Mouse (Mus musculus) lung, postnatal 36 days (tissue): ENCODE measurements around the gene Camk2n2.
A peak's percentile ranks its signal among the peaks of the same experiment; 100 is the strongest.
"Not testable (repeated sequence)": the region's sequence is repeated elsewhere in the genome, so short reads cannot be mapped to it uniquely, and the experiment has no call there.

Experiments used
- DNase-seq: peaks from one replicate; pipeline ENCODE4 v3.0.0; 2022; ENCODE audit warnings: mixed read lengths

Gene Camk2n2

DNA sequence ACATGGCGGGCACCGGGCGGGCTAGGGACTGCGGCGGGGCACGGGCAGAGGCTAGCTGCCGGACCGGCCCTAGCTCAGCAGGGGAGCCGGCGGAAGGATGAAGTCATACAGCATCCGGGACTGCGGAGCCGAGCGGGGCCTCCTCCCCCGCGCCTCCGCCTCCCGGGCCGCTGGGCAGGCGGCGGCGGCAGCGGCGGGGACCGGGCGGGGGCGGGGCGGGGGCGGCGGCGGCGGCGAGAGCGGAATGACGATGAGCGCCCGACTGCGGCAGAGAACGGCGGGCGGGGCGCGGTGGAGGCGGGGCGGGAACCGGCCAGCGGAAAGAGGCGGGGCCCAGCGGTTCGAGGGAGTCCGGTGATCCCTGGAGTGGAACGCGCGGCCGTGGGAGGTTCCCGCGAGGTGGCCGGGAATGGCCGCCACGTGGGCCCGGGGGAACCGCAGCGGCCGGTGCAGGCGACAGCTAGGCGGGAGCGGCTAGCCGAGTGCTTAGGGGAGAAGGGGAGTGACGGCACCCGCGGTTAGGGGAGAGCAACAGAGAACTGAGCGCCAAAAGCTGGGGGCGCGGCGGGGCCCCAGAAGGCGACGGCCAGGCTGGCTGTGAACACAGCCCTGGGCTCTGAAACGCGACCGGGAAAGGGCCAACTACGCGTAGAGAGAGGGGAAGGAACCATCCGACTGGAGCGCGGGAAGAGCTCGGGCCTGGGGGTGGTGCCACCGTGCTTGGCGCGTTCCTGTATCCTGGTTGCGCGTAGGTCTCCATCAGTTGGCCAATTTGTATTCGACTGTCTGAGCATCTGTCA lies at the start of gene Camk2n2:
Gene Camk2n2 (minus strand): TSS at position 97 of the 800 bp plus-strand sequence.
- peak; percentile 75 for DNase-seq

DNA sequence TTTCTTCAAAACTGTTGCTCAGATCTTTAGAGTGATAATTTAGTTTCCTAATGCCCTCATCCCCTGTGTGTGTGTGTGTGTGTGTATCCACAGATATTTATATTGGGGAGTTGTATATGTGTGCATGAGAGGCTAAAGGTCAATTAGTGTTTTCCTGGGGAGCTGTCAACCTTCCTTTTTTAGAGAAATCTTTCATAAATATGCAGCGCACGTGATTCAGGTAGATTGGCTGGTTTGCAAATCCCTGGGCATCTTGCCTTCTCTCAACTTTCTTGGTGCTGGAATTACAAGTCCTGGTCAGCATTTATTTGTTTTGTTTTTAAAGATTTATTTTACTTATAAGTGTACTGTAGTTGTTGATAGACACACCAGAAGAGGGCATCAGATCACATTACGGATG lies 49.2 kb upstream of the Camk2n2 start:
- DNase-seq, result no peak

DNA sequence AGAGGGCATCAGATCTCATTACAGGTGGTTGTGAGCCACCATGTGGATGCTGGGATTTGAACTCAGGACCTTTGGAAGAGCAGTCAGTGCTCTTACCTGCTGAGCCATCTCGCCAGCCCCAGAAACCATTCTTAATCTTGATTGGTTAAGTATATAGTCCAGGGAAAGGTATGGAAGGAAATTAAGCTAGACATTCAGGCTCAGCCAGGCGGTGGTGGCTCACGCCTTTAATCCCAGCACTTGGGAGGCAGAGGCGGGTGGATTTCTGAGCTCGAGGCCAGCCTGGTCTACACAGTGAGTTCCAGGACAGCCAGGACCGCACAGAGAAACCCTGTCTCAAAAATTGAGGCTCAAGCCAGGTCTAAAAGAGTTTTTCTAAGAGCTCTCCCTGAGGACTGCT lies 46.9 kb upstream of the Camk2n2 start, which contains the start of gene Eif4g1:
Gene Eif4g1 (plus strand): TSS at position 301 of the 400 bp plus-strand sequence.
- DNase-seq, result not testable (repeated sequence)

DNA sequence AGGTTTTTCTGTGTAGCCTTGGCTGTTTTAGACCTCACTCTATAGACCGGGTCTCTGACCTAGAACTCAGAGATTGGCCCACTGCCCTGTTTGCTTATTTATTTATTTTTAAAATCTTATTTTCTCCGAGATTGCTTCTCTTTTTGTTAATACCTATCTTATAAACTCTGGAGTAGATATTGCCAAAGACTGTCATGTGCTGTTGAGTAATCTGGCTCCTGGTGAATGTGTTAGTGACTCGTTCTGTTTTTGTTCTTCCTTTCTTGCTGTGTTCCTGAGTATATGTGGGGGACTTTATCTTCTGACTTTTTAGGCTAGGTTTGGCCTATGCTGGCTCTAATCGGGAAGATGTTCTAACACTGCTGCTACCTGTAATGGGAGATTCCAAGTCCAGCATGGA lies 36.6 kb upstream of the Camk2n2 start:
- DNase-seq, result no peak

DNA sequence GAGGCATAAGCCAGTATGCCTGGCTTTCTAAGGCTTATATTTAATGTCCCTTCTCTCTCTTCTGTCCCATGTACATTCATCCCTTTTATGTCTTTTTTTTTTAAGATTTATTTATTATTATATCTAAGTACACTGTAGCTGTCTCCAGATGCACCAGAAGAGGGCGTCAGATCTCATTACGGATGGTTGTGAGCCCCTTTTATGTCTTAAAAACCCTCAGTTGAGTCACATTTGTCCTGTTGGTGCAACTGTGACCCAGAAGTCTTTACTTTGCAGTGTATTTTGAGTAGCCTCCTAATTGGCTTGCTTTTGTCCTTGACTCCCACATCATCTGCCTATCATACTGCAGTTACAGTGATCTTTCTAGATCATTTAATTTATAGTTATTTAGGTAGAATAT lies 32.2 kb upstream of the Camk2n2 start:
- DNase-seq, result no peak

DNA sequence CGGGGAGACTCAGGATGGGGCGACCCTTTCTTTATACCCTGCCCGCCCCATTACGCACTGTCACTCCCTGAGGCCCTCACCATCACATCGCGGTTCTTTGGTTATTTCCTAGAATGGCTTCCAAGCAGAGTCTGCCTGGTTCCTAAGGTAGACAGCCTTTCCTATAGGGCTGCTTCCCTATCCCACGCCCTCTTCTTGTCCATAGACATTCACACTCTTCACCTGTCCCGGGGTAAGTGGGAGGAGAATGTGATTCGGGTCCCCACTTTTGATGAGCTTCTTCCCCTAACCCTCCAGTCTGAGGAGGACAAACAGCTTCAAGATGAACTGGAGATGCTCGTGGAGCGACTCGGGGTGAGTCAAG lies 30.8 kb upstream of the Camk2n2 start:
- DNase-seq, result no peak

DNA sequence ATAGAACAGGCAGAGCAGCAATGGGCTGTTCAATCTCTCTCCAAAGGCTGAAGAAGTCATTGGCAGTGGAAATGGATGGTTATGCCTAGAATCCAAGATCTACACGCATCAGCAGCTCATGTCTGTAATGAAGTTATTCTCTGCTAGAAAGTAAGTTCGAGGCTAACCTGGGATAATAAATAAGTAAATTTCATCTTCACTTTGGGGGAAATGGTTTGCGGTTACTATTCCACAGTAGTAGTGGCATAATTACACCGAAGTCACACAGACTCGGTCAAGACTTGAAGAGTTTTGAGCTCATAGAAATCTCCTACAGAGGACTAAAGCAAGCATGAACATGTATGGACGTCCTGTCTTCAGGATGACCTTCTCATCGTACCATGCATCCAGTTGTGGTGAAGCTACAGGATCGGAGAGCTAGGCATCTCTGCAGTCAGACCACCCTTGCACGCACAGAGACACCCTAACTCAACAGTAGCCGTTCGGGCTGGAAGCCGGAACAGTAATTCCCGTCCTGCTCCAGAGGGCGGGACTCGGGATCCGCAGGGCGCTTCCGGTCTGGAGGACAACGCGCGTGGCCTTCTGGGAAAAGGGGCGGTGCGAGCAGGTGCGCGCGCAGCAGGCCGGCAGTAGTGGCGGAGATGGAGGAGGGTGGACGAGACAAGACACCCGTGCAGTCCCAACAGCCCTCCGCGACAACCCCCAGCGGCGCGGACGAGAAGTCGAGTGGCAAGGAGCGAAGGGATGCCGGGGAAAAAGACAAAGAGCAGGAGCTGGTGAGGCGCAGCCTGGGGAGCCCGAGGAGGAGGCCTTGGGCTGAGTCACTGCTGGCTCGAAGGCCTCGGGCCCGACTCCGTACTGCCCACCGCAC lies 30.2 kb upstream of the Camk2n2 start, which contains the start of gene Psmd2:
Gene Psmd2 (plus strand): TSS at position 577 of the 871 bp plus-strand sequence.
- peak; percentile 97 for DNase-seq

DNA sequence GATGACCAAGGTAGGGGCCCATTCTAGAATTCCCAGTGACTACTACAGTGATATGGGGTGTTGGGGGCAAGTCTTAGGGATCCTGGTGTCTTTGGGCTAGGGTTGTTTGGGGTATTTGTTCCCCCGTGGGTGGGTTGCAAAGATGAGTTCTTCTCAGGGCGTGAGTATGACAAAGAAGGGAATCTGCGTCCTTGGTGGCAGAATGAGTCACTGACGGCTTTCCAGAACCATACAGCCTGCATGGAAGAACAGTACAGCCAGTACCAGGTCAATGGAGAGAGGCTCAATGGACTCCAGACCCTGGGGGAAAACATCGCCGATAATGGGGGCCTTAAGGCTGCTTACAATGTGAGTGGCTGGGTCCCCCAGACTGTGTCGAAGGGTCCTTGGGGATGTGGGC lies 22.8 kb upstream of the Camk2n2 start:
- DNase-seq, result no peak

DNA sequence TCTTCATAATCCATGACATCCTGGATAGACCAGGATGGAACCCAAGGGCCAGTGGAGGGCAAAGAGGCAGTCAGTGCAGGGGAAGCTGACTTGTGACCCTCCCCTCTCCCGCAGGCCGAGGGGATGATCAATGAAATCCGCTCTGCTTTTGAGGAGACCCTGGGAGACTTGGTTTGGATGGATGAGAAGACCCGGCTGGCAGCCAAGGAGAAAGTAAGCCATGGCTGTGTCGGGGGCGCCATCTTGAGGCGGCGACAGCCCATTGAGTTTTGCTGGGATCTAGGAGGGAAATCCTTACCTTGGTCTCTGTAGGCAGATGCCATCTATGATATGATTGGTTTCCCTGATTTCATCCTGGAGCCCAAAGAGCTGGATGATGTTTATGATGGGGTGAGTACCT lies 21.1 kb upstream of the Camk2n2 start:
- DNase-seq, result peak; percentile 84

DNA sequence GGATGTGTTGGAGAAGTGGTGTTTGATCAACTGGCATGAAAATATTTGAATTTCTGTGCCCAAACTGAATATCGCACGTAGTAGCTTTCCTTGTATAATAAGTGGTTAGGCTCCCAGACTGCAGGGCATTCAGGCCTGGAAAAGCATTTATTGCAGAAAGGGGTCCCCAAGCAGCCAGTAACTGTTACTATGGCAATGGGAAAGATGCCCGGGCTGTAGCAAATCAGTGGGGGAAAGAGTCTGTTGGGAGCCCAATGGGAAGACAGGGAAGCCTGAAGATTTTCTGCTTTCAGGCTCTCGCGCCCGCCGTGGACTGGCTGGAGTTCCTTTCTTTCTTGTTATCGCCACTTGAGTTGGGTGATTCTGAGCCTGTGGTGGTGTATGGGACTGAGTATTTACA lies 17.3 kb upstream of the Camk2n2 start:
- no peak for DNase-seq

DNA sequence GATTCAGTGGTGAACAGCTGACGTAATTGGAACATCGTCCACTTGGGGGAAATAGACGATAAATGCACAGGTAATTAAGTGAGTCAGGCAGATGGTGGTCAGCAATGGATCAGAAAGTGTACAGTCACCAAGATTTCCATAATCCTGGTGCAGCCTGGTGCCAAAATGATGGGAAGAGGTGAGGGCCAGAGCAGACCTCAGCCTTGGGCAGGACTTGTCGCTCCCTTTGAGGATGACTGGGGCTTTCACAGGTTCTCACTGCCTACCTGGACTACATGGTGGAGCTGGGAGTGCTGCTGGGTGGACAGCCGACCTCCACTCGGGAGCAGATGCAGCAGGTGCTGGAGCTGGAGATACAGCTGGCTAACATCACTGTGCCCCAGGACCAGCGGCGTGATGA lies 16.3 kb upstream of the Camk2n2 start:
- no peak for DNase-seq

DNA sequence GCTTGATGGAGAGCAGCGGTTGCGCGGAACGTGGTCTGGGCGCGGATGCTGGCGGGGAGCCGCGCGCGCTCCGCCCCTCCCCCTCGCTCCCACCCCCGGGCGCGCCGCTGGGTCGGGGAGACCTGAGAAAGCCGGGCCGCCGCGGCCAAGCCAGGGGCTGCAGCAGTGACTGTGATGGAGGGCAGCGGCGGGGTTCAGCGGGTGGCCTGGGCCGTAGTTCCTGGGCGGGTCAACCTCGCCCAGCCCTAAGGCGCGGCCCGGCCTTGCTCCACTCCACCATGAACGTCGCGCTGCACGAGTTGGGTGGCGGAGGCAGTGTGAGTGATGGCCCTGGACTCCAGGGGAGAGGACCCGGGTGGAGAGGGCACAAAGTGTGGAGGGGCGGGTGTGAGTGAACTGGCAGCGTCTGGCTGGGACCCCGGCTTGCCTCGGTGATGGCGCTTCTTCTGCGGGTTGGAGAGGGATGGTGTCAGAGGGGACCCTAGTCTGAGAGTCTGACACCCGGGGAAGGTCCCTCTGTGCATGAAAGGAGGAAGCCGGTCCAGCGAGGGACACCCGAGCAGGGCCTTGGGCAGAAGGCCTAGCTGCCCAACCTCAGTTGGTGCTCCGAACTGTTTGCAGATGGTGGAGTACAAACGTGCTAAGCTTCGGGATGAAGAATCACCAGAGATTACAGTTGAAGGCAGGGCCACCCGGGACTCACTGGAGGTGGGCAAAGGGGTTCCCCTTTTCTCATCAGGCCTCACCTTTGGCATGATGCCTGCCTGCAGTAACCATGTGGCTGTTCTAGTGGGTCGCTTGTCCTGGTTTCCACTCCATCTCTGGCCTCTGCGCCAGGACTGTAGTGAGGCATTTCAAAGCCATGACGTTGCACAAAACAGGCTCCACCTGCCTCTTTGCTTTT lies 8.9 kb upstream of the Camk2n2 start, which contains the start of gene Ece2:
Gene Ece2 (plus strand): TSS at position 98 of the 904 bp plus-strand sequence.
- DNase-seq, result no peak

DNA sequence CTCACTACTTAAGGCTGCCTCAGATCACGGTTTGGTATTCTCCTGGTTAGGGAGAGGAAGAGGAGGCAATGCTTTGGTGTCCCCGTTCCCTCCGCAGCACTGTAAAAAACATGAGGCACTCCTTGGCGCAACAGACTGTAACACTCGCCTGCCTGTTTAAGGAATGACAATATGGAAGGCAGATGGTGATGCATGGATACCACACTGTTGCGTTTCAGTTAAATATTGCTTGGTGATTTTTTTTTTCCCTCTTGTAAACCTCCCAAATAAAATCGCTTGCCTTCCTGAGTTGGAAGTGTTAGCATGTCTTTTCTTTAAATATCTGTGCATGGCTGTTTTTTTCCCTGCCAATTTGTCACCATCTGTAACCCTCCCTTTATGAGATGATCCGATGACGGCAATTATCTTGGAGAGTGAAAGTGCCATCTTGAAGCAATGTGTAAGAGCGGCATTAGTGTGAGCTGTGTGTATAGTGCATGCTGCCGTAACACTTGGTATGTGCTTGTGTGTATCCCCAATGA lies 7.8 kb upstream of the Camk2n2 start:
- no peak for DNase-seq

DNA sequence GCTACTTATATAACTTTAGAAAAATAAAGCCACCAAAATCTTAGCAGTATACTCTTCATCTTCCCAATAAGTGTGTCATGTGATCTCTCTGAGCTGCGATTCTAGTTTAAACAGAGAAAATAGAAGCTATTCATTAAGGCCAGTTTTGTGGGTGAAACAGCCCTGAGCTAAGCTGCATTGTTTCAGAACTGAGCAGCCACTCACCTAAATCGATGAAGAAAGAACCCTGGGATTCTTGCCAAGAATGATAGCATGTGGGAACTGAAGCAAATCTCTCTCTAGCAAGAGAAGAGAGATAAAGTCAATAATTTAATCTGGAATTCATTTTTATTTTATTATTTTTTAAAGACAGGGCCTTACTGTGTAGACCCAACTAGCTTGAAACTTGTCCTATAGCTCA lies 2.1 kb upstream of the Camk2n2 start:
- no peak for DNase-seq

DNA sequence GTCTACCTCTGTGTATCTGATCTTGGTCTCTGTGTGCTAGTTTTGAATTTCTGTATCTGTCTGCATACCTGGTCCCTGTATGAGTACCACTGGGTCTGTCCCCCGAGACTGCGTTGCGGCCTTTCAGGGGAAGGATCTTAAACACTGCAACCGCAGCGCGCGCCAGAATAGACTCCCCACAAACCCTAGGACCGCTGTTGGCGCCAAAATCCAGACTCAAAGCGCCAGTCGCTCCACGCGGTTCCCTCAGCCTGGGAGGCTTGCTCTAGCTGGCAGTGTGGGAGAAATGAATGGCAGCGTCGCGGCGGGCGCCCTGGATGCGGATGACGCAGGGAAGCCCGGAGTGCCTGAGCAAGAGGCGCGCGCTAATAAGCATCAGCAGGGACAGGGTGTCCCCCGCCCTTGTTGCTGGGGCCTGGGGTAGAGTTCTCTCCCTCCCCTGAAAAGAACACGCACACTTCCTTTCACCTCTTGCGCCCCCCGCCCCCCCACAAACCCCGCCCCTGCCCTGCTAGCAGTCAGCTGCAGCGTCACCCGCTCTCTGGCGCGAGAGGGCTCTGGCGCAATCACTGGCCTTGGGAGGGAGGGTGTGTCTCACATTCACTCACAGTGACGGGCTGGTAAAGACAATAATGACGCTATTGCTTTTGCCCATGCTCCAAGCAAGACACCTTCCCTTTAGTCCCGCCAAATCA lies 1.1 kb upstream of the Camk2n2 start:
- DNase-seq, result peak; percentile 75

DNA sequence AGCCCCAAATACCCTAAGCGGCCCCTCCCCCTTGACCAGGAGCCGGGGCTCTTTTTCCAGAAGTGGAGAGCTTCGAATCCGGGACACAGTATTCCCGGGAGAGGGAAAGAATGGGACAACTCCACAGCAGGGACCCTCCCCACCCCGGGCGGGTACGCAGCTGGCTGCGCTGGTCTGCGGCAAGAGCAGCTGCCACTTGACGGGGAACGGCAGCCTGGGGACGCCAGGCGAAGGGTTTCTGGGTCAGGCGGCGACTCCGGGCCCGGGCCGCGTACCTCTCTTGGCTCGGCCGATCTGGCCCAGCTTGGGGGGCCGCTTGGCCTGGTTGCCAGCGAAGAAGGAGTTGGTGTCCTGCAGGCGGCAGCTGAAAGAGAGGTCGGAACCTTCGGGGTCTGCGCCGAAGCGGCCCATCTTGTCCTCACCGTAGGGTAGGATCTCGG lies 316 bp downstream of the Camk2n2 start:
- no peak for DNase-seq

DNA sequence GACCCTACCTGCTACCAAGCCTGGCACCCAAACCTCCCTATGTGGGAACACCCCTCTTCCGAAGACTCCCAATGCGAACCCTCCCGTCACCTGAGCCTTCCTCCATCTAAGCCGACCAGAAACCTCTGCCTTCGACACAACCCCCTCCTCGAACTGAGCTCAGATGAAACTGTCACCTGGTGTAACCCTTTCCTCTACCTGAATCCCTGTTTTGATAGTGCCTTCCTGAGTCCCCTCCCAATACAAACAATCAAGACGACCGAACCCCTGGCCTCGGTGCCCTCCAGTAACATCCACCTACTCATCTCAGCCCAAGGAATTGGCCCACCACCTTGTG lies 720 bp downstream of the Camk2n2 start:
- DNase-seq, result no peak

DNA sequence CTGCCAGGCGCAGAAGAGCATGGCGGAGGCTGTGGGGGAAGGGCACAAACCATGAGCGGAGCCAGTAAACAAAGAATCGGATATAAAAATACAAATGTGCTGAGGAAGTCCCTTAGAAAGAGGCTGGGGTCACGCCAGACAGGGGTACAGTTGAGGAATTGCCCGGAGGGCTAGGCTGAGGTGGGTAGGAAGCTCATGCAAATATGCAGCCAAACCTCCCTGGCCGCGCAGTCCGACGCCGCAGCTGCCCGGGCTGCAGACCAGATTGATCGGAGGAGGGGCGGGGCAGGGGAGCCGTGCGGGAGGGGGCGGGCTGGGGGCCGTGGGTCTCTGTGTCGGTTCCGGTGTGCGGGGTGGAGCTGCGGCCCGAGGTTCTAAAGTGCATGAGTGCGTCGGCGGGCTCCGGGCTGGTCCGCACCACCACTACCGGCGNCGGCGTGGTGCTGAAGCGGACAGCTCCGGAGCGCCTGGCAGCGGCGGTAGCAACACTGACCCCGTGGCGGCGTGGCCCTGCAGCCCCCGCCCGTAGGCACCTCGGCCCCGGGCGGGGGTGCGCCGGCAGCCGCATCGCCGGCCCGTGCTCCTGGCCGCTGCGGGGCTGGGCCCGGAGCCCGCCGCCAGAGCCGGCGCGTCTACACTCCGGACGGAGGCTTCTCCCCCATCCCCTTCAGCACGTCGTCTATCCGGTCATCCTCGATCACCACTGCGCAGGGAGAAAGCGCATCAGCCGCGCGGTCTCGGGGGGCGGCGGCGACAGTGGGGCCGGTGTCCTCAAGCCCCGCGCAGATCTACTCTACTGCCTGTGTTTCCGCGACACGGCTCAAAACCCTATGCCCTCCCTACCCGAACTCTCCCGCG lies 1.3 kb downstream of the Camk2n2 start:
- no peak for DNase-seq

DNA sequence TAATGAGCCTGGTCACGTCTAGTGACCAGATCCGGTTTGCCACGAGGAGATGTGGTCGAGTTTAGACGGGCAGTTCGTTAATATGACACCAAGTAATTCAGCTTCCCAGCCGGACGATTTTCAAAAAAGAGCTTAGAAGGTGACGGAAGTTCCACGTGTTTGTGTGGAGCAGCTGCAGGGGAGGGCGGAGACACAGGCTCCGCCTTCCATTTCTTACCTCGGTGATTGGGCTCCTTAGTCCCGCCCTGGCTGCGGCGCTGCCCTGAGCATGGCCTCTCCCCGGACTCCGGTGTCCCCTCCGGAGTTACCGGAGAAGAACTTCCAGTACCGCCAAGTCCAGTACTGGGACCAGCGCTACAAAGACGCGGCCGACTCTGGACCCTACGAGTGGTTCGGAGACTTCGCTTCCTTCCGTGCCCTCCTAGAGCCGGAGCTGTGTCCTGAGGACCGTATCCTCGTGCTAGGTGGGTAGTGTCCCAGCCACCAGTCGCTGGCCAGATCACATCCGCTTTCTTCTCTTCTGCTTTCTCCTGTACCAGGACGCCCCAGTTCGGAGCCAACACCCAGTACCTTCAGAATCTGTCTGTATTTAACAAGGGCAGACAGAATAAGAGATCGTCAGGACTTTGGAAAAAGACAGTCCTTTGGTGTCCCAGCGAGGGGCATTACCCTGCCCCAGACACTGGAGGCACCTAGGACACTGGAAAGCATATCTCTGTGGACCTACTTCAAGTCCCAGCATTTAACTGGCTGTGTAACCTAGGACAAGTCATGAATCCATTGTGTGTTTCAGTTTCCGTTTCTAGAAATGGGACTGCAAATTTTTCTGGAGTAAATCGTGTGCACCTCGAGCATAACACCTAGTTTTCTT lies 9.5 kb downstream of the Camk2n2 start, which contains the start of the genes Eef1akmt4, Gm49333 and Alg3:
Gene Eef1akmt4 (plus strand): TSS at position 237 of the 871 bp plus-strand sequence.
Gene Gm49333 (plus strand): TSS at position 254 of the 871 bp plus-strand sequence.
Gene Alg3 (minus strand): TSS at position 379 of the 871 bp plus-strand sequence.
- DNase-seq, result peak; percentile 95
